Mouse (Mus musculus) heart, postnatal 14 days (tissue): ENCODE results near the gene Tshz3. TPM values are rescaled to one million over a fixed set of nuclear protein-coding genes. Genes with fewer than 3 reads are reported as not detected.

Experiments used
- DNase-seq, 2 experiments: peaks; one replicate each; pipeline ENCODE4 v3.0.0; 2021 to 2022
- intact Hi-C: fragments of 180-260 bp; cut with DNase I; formaldehyde crosslinking; loops from one replicate; pipeline ENCODE4 v1.15.1; 2025
- total RNA-seq, 2 experiments: library from RNA; stranded (reverse); gene quantifications; 2 replicates each; pipeline ENCODE4 v1.2.3; 2021

Tshz3 gene
- total RNA-seq, 2 experiments from 2014 or later = 5.7 to 6.1 TPM

- intact Hi-C loops = loop anchor here (10.0 kb wide), 2 partner anchors 280 to 650 kb away; no protein-coding TSS in a partner anchor
- DNase-seq = peak in 1 of 2 experiments; percentile 19
These were observed 2.6 kb upstream of the Tshz3 start for GRCm38 (mm10) chr7:36695276-36695675.

GRCm38 (mm10) chr7:36695791-36696241, 2.1 kb upstream of the Tshz3 start:
- peak; percentile 67 to 68 for DNase-seq
- intact Hi-C loops = loop anchor here (10.0 kb wide), 2 partner anchors 279 to 649 kb away; no protein-coding TSS in a partner anchor

- intact Hi-C loops = loop anchor here (10.0 kb wide), 2 partner anchors 278 to 648 kb away; no protein-coding TSS in a partner anchor
- peak; percentile 76 to 81 for DNase-seq
These were observed 1.4 kb upstream of the Tshz3 start for GRCm38 (mm10) chr7:36696406-36697117.

- intact Hi-C loops = loop anchor here (10.0 kb wide), 2 partner anchors 278 to 648 kb away; no protein-coding TSS in a partner anchor
- peak; percentile 72 to 84 for DNase-seq
These were observed 631 bp upstream of the Tshz3 start for GRCm38 (mm10) chr7:36697118-36697855.

- no peak for DNase-seq
- intact Hi-C loops = loop anchor here (10.0 kb wide), 2 partner anchors 276 to 646 kb away; no protein-coding TSS in a partner anchor
These were observed 650 bp downstream of the Tshz3 start for GRCm38 (mm10) chr7:36698589-36698946.

GRCm38 (mm10) chr7:36699001-36699987, 1.4 kb downstream of the Tshz3 start:
- intact Hi-C loops = loop anchor here (10.0 kb wide), 2 partner anchors 276 to 646 kb away; no protein-coding TSS in a partner anchor
- no peak for DNase-seq

- no peak for DNase-seq
- intact Hi-C loops = no loop called here
These were observed 8.7 kb downstream of the Tshz3 start for GRCm38 (mm10) chr7:36706636-36707035.

GRCm38 (mm10) chr7:36707266-36707665, 9.3 kb downstream of the Tshz3 start:
- intact Hi-C loops = no loop called here
- DNase-seq = no peak

GRCm38 (mm10) chr7:36707681-36708350, 9.9 kb downstream of the Tshz3 start:
- intact Hi-C loops = no loop called here
- DNase-seq = no peak

GRCm38 (mm10) chr7:36708823-36709222, 10.9 kb downstream of the Tshz3 start:
- DNase-seq = no peak
- intact Hi-C loops = no loop called here

- DNase-seq = peak; percentile 53 to 69
- intact Hi-C loops = no loop called here
These were observed 11.3 kb downstream of the Tshz3 start for GRCm38 (mm10) chr7:36709239-36709638.

GRCm38 (mm10) chr7:36709974-36710373, 12.1 kb downstream of the Tshz3 start:
- intact Hi-C loops = no loop called here

GRCm38 (mm10) chr7:36710387-36710786, 12.5 kb downstream of the Tshz3 start:
- intact Hi-C loops = no loop called here
- no peak for DNase-seq

More at GRCm38 (mm10) chr7:36709974-36710373, 12.1 kb downstream of the Tshz3 start:
- no peak for DNase-seq

- intact Hi-C loops = no loop called here
- peak in 1 of 2 experiments; percentile 40 for DNase-seq
These were observed 13.8 kb downstream of the Tshz3 start for GRCm38 (mm10) chr7:36711766-36712165.

- intact Hi-C loops = no loop called here
These were observed 16.4 kb downstream of the Tshz3 start for GRCm38 (mm10) chr7:36714323-36714722.

GRCm38 (mm10) chr7:36717192-36717591, 19.3 kb downstream of the Tshz3 start:
- intact Hi-C loops = no loop called here
- no peak for DNase-seq

More at GRCm38 (mm10) chr7:36714323-36714722, 16.4 kb downstream of the Tshz3 start:
- DNase-seq = no peak

- DNase-seq = peak in 1 of 2 experiments; percentile 11
- intact Hi-C loops = no loop called here
These were observed 22.9 kb downstream of the Tshz3 start for GRCm38 (mm10) chr7:36720830-36721229.

GRCm38 (mm10) chr7:36736303-36737050, 38.6 kb downstream of the Tshz3 start:
- intact Hi-C loops = no loop called here
- DNase-seq = no peak

GRCm38 (mm10) chr7:36751480-36751879, 53.6 kb downstream of the Tshz3 start:
- no peak for DNase-seq
- intact Hi-C loops = no loop called here
